Mouse (Mus musculus): ENCODE results near the gene Crtc3.

- TF ChIP-seq CTCF (IDR thresholded peaks at IDR 0.05; ENCODE audit: borderline replicate concordance, control insufficient read depth, extremely low read depth, insufficient read depth, low read length, poor library complexity): no peak
- no peak for TF ChIP-seq POLR2A (IDR thresholded peaks at IDR 0.05; ENCODE audit: control insufficient read depth, extremely low read depth, insufficient read depth, low read length, poor library complexity)
Observed at GRCm38 (mm10) chr7:80638460-80638859, 50.2 kb downstream of the Crtc3 start.

All from thymus, adult 2 months (tissue).